In genomic region chr3:101404620-101405415, GRCm38 (mm10) we compare ENCODE assay signal across 10 mouse cellular contexts. TPM values are rescaled to one million over a fixed set of nuclear protein-coding genes. Genes with fewer than 3 reads are reported as not detected.
DNase-seq lines count a peak whose midpoint lies in the region; ATAC-seq lines count a peak whose summit lies in the region.
"Had no signal": no experiment of that assay in that cellular context is flagged by ENCODE, and none has a peak within 500 bp of the region (broad histone marks: within the 10 kb centered on the region; RNA-seq: fewer than 3 reads in every experiment).

No protein-coding gene starts in this region.

- ATAC-seq in hindbrain, embryonic 11.5 days (ENCODE audit: low FRiP score): no peak
- 0 out of 2 replicates have a peak, but pooled peaks have one; percentile 2 for ATAC-seq in embryonic facial prominence, embryonic 13.5 days (ENCODE audit: insufficient number of reproducible peaks, insufficient read depth, low FRiP score, low TSS enrichment, low read depth)

- DNase-seq in hindbrain, embryonic 10.5 days (ENCODE audit: low spot score): no peak
- DNase-seq in hindbrain, embryonic 11.5 days (ENCODE audit: low spot score): no peak
- peak; percentile 52 for DNase-seq in cerebellum, adult 11 months
- DNase-seq in lung, postnatal 25 days (ENCODE audit: low spot score): peak; percentile 53
- no peak for DNase-seq in adrenal gland, postnatal 10 days
- no peak for DNase-seq in gastrocnemius, postnatal 10 days
- no peak for DNase-seq in urinary bladder, postnatal 36 days (ENCODE audit: low spot score in 2 of 2)
- DNase-seq: kidney, adult 18-20 months had no signal

- H3K36me3 ChIP-seq in hindbrain, embryonic 10.5 days: no peaks in the 10 kb centered on the region
- no peaks in the 10 kb centered on the region for H3K36me3 ChIP-seq in hindbrain, embryonic 11.5 days (ENCODE audit: control insufficient read depth, insufficient read depth, low read length)
- peaks cover 8% of the 10 kb centered on the region; the same call in 1 of the 2 replicates for H3K36me3 ChIP-seq in embryonic facial prominence, embryonic 13.5 days

- no peak overlapping the region for H3K9ac ChIP-seq in hindbrain, embryonic 11.5 days (ENCODE audit: low read depth, low read length)
- H3K9ac ChIP-seq in embryonic facial prominence, embryonic 13.5 days: no peak overlapping the region

- H3K27ac ChIP-seq in hindbrain, embryonic 10.5 days: peak overlapping the region; percentile 40
- no peak overlapping the region for H3K27ac ChIP-seq in hindbrain, embryonic 11.5 days (ENCODE audit: low read depth, low read length)
- H3K27ac ChIP-seq in embryonic facial prominence, embryonic 13.5 days: peak overlapping the region; percentile 64

- no peak overlapping the region for H3K4me3 ChIP-seq in hindbrain, embryonic 10.5 days
- no peak overlapping the region for H3K4me3 ChIP-seq in hindbrain, embryonic 11.5 days (ENCODE audit: low read depth, low read length)
- no peak overlapping the region for H3K4me3 ChIP-seq in embryonic facial prominence, embryonic 13.5 days

- WGBS in hindbrain, embryonic 10.5 days: 66% methylated on average over 13 of the region's 13 CpGs
- WGBS in hindbrain, embryonic 11.5 days: 67% methylated on average over 13 of the region's 13 CpGs
- WGBS in embryonic facial prominence, embryonic 13.5 days: 60% methylated on average over 13 of the region's 13 CpGs

- no peaks in the 10 kb centered on the region for H3K27me3 ChIP-seq in hindbrain, embryonic 10.5 days (ENCODE audit: insufficient read depth, poor library complexity, severe bottlenecking)
- H3K27me3 ChIP-seq in hindbrain, embryonic 11.5 days (ENCODE audit: control insufficient read depth, insufficient read depth, low read length): no peaks in the 10 kb centered on the region
- no peaks in the 10 kb centered on the region for H3K27me3 ChIP-seq in embryonic facial prominence, embryonic 13.5 days

- peaks cover 72% of the 10 kb centered on the region for H3K4me1 ChIP-seq in hindbrain, embryonic 10.5 days (replicated peaks)
- no peaks in the 10 kb centered on the region; the same call in 1 of the 2 replicates for H3K4me1 ChIP-seq in hindbrain, embryonic 11.5 days (replicated peaks; ENCODE audit: control insufficient read depth, insufficient read depth, low read length)
- H3K4me1 ChIP-seq in embryonic facial prominence, embryonic 13.5 days: peaks cover 94% of the 10 kb centered on the region

- H3K4me2 ChIP-seq in hindbrain, embryonic 11.5 days (replicated peaks; ENCODE audit: low read depth, low read length): no peak overlapping the region
- no peak overlapping the region for H3K4me2 ChIP-seq in embryonic facial prominence, embryonic 13.5 days

- no peaks in the 10 kb centered on the region for H3K9me3 ChIP-seq in hindbrain, embryonic 10.5 days
- no peaks in the 10 kb centered on the region for H3K9me3 ChIP-seq in hindbrain, embryonic 11.5 days (ENCODE audit: control insufficient read depth, low read length)
- H3K9me3 ChIP-seq in embryonic facial prominence, embryonic 13.5 days: no peaks in the 10 kb centered on the region

RNA-seq across cellular contexts. Expression of gene Igsf3, which starts 27.9 kb away (rescaled TPM):
- polyA plus RNA-seq in hindbrain, embryonic 10.5 days (2016; fragmentation: Nextera tagmentation; extraction: Ambion mirVana): 29.9 and 37.4 TPM in 2 replicates
- 23.8 and 27.6 TPM in 2 replicates for polyA plus RNA-seq in hindbrain, embryonic 11.5 days (2014; fragmentation: Nextera tagmentation; extraction: Ambion mirVana)
- 95.5 and 104 TPM in 2 replicates for polyA plus RNA-seq in embryonic facial prominence, embryonic 13.5 days (2015; fragmentation: Nextera tagmentation; extraction: Ambion mirVana)
- total RNA-seq in adrenal gland, postnatal 10 days (2021): 10 to 100 TPM in 1 of 2 experiments, 1 to 10 TPM in 1; 8.1 to 10.1 TPM
- 10 to 100 TPM; 15.6 to 20.5 TPM for total RNA-seq in gastrocnemius, postnatal 10 days (2021)
- total RNA-seq: MEL had no signal

Comparison
In these comparisons a context has a peak if more than half of its experiments do, and no peak if none do; other contexts are left out.
1. DNase-seq: peak in cerebellum, adult 11 months (single experiment) and lung, postnatal 25 days (single experiment); none in hindbrain, embryonic 10.5 days (single experiment), hindbrain, embryonic 11.5 days (single experiment), adrenal gland, postnatal 10 days (single experiment), gastrocnemius, postnatal 10 days (single experiment) and urinary bladder, postnatal 36 days (0 of 2).